Mouse (Mus musculus) MEL (cell line): ENCODE results near the gene Cops7a. TPM values are rescaled to one million over a fixed set of nuclear protein-coding genes. Genes with fewer than 3 reads are reported as not detected.

ENCODE experiments used
- DNase-seq: peaks from one replicate; pipeline ENCODE4 v3.0.0; 2011; ENCODE audit warnings: low read depth, low spot score
- H3K27ac ChIP-seq: 2 replicates; pipeline ENCODE4 v1.5.1; 2012; ENCODE audit warnings: low read depth, mild to moderate bottlenecking, control low read depth, low read length, moderate library complexity; ENCODE audit not compliant: control insufficient read depth
- H3K27me3 ChIP-seq, 2 experiments: fragments of 150-350 bp in 1 of 2; sonication (generic) in 1 of 2; 2 replicates each; pipeline ENCODE4 v1.6.1; 2012; ENCODE audit warnings: low read length in 2 of 2, mild to moderate bottlenecking in 2 of 2, improper control_type of control experiment in 1 of 2, moderate library complexity in 1 of 2; ENCODE audit not compliant: insufficient read depth in 2 of 2, control insufficient read depth in 1 of 2
- H3K36me3 ChIP-seq, 2 experiments: 2 replicates each; pipeline ENCODE4 v1.6.1; 2012 to 2014; ENCODE audit warnings: low read length in 2 of 2, improper control_type of control experiment in 1 of 2, inconsistent platforms in 1 of 2, mild to moderate bottlenecking in 1 of 2; ENCODE audit not compliant: insufficient read depth in 2 of 2, control insufficient read depth in 1 of 2
- H3K4me1 ChIP-seq, 2 experiments: fragments of 150-350 bp in 1 of 2; sonication (generic) in 1 of 2; 2 replicates each; pipeline ENCODE4 v1.6.1; 2012; ENCODE audit warnings: low read length in 2 of 2, improper control_type of control experiment in 1 of 2, mild to moderate bottlenecking in 1 of 2; ENCODE audit not compliant: insufficient read depth in 2 of 2, control insufficient read depth in 1 of 2
- H3K4me3 ChIP-seq, 2 experiments: fragments of 150-350 bp in 1 of 2; sonication (generic) in 1 of 2; 2 replicates each; pipeline ENCODE4 v1.5.1; 2012; ENCODE audit warnings: low read depth in 2 of 2, low read length in 2 of 2, mild to moderate bottlenecking in 2 of 2, moderate library complexity in 2 of 2, control low read depth in 1 of 2, improper control_type of control experiment in 1 of 2; ENCODE audit not compliant: control insufficient read depth in 1 of 2, insufficient read depth in 1 of 2
- H3K79me2 ChIP-seq: 2 replicates; pipeline ENCODE4 v1.6.1; 2012; ENCODE audit warnings: mild to moderate bottlenecking, low read length, moderate library complexity; ENCODE audit not compliant: control insufficient read depth, poor library complexity, insufficient read depth
- H3K9ac ChIP-seq: 2 replicates; pipeline ENCODE4 v1.6.1; 2012; ENCODE audit warnings: low read depth, mild to moderate bottlenecking, control low read depth, low read length, moderate library complexity; ENCODE audit not compliant: control insufficient read depth, poor library complexity, severe bottlenecking
- H3K9me3 ChIP-seq: fragments of 150-350 bp; sonication (generic); replicated peaks from 2 replicates; pipeline ENCODE4 v1.6.1; 2012; ENCODE audit warnings: mild to moderate bottlenecking, low read length, improper control_type of control experiment, moderate library complexity; ENCODE audit not compliant: insufficient read depth
- BHLHE40 ChIP-seq: IDR thresholded peaks from 2 replicates; pipeline ENCODE4 v1.6.1; 2012; ENCODE audit warnings: low read depth, mild to moderate bottlenecking, inconsistent platforms, low read length, improper control_type of control experiment, borderline replicate concordance
- CHD1 ChIP-seq: IDR thresholded peaks from 2 replicates; pipeline ENCODE4 v1.6.1; 2012; ENCODE audit warnings: low read depth, mild to moderate bottlenecking, inconsistent platforms, low read length, improper control_type of control experiment
- CTCF ChIP-seq, 3 experiments: IDR thresholded peaks in 2 of 3; conservative IDR thresholded peaks in 1 of 3; 2 replicates each; pipeline ENCODE4 v1.5.1; 2011 to 2012; ENCODE audit warnings: low read length in 3 of 3, low read depth in 2 of 3, mild to moderate bottlenecking in 2 of 3, improper control_type of control experiment in 1 of 3, inconsistent platforms in 1 of 3, mixed read lengths in 1 of 3, moderate library complexity in 1 of 3; ENCODE audit not compliant: control insufficient read depth in 1 of 3, insufficient read depth in 1 of 3, poor library complexity in 1 of 3, severe bottlenecking in 1 of 3
- E2F4 ChIP-seq: IDR thresholded peaks from 2 replicates; pipeline ENCODE4 v1.6.1; 2011; ENCODE audit warnings: low read depth, low read length, improper control_type of control experiment, borderline replicate concordance
- GATA1 ChIP-seq: IDR thresholded peaks from 2 replicates; pipeline ENCODE4 v1.6.1; 2011; ENCODE audit warnings: low read depth, low read length, improper control_type of control experiment
- JUND ChIP-seq: IDR thresholded peaks from 2 replicates; pipeline ENCODE4 v1.6.1; 2011; ENCODE audit warnings: low read depth, mild to moderate bottlenecking, improper control_type of control experiment, low read length
- KAT2A ChIP-seq: conservative IDR thresholded peaks from 2 replicates; pipeline ENCODE4 v1.6.1; 2012; ENCODE audit warnings: low read depth, low read length, improper control_type of control experiment, inconsistent platforms
- MAZ ChIP-seq: IDR thresholded peaks from 2 replicates; pipeline ENCODE4 v1.6.1; 2012; ENCODE audit warnings: low read depth, mild to moderate bottlenecking, inconsistent platforms, low read length, improper control_type of control experiment
- MEF2A ChIP-seq: IDR thresholded peaks from 2 replicates; pipeline ENCODE4 v1.6.1; 2014; ENCODE audit warnings: low read depth, mild to moderate bottlenecking, inconsistent platforms, low read length, improper control_type of control experiment; ENCODE audit not compliant: poor library complexity, insufficient replicate concordance, severe bottlenecking; ENCODE audit errors: extremely low read depth
- MYC ChIP-seq: IDR thresholded peaks from 2 replicates; pipeline ENCODE4 v1.6.1; 2011; ENCODE audit warnings: low read depth, mild to moderate bottlenecking, low read length, improper control_type of control experiment, moderate library complexity
- NELFE ChIP-seq: IDR thresholded peaks from 2 replicates; pipeline ENCODE4 v1.6.1; 2011; ENCODE audit warnings: low read depth, low read length, improper control_type of control experiment
- NRF1 ChIP-seq: IDR thresholded peaks from 2 replicates; pipeline ENCODE4 v1.6.1; 2014; ENCODE audit warnings: low read depth, mild to moderate bottlenecking, inconsistent platforms, low read length, improper control_type of control experiment, moderate library complexity; ENCODE audit not compliant: poor library complexity, insufficient read depth, severe bottlenecking
- POLR2A ChIP-seq, 2 experiments: IDR thresholded peaks; 2 replicates each; pipeline ENCODE4 v1.6.1; 2011 to 2012; ENCODE audit warnings: low read length in 2 of 2, mild to moderate bottlenecking in 2 of 2, control low read depth in 1 of 2, improper control_type of control experiment in 1 of 2, low read depth in 1 of 2, moderate library complexity in 1 of 2; ENCODE audit not compliant: control insufficient read depth in 1 of 2, insufficient read depth in 1 of 2, poor library complexity in 1 of 2
- POLR2AphosphoS2 ChIP-seq: IDR thresholded peaks from 2 replicates; pipeline ENCODE4 v1.6.1; 2011; ENCODE audit warnings: low read length, improper control_type of control experiment
- RAD21 ChIP-seq: IDR thresholded peaks from 2 replicates; pipeline ENCODE4 v1.6.1; 2011; ENCODE audit warnings: mild to moderate bottlenecking, low read depth, low read length, improper control_type of control experiment
- SMC3 ChIP-seq: IDR thresholded peaks from 2 replicates; pipeline ENCODE4 v1.6.1; 2011; ENCODE audit warnings: low read depth, low read length, improper control_type of control experiment
- TBP ChIP-seq: IDR thresholded peaks from 2 replicates; pipeline ENCODE4 v1.8.0; 2011; ENCODE audit warnings: low read depth, low read length, improper control_type of control experiment
- TCF12 ChIP-seq: IDR thresholded peaks from 2 replicates; pipeline ENCODE4 v1.6.1; 2014; ENCODE audit warnings: low read depth, mild to moderate bottlenecking, inconsistent platforms, low read length, improper control_type of control experiment, moderate library complexity
- ZC3H11A ChIP-seq: IDR thresholded peaks from 2 replicates; pipeline ENCODE4 v1.6.1; 2012; ENCODE audit warnings: low read depth, mild to moderate bottlenecking, inconsistent platforms, low read length, improper control_type of control experiment
- ZKSCAN1 ChIP-seq: IDR thresholded peaks from 2 replicates; pipeline ENCODE4 v1.6.1; 2012; ENCODE audit warnings: low read depth, mild to moderate bottlenecking, inconsistent platforms, low read length, improper control_type of control experiment, moderate library complexity
- ZNF384 ChIP-seq: IDR thresholded peaks from 2 replicates; pipeline ENCODE4 v1.6.1; 2012; ENCODE audit warnings: low read depth, mild to moderate bottlenecking, inconsistent platforms, low read length, improper control_type of control experiment
- polyA plus RNA-seq, 2 experiments: library from polyadenylated mRNA; stranded (reverse) in 1 of 2; unstranded in 1 of 2; fragments of >175 nt in 1 of 2; fragments of >200 nt in 1 of 2; gene quantifications; 2 replicates each; pipeline versions ENCODE4 v1.2.1 to v1.2.4; 2012; ENCODE audit warnings: low replicate concordance in 2 of 2, low read depth in 1 of 2; ENCODE audit not compliant: insufficient read length in 2 of 2, insufficient read depth in 1 of 2, missing spikeins in 1 of 2
- total RNA-seq: library from RNA; depleted of rRNA; stranded (reverse); fragments of 300-350 nt; gene quantifications from 2 replicates; pipeline ENCODE4 v1.2.3, GENCODE M21; 2012

Gene Cops7a
- total and polyA plus RNA-seq, 3 experiments, result 85.0 to 150 TPM; not detected in 1

GRCm38 (mm10) chr6:124967766-124968165 lies 2.4 kb upstream of the Cops7a start:
- DNase-seq, result peak; percentile 85
- no peaks in the 10 kb centered on the region for H3K27me3 ChIP-seq
- TF ChIP-seq E2F4 (no peak), MYC (0 out of 2 replicates have a peak, but pooled peaks have one; percentile 23), KAT2A (no peak), ZKSCAN1 (no peak), NRF1 (no peak), POLR2AphosphoS2 (no peak), MEF2A (no peak), SMC3 (peak; percentile 56), RAD21 (peak; percentile 58), NELFE (no peak), ZC3H11A (peak; percentile 55), ZNF384 (peak; percentile 70), BHLHE40 (no peak), CTCF (IDR thresholded peaks at IDR 0.05 in 2 of 3, conservative IDR thresholded peaks at IDR 0.05 in 1 of 3; ENCODE audit: control insufficient read depth in 1 of 3, insufficient read depth in 1 of 3, low read depth in 2 of 3, low read length in 3 of 3, poor library complexity in 1 of 3, severe bottlenecking in 1 of 3) (peak; percentile 62 to 69 (median 64)), MAZ (0 out of 2 replicates have a peak, but pooled peaks have one; percentile 18), CHD1 (no peak), GATA1 (no peak)
- H3K27ac ChIP-seq, result no peak overlapping the region
- H3K9me3 ChIP-seq, result no peaks in the 10 kb centered on the region
- H3K9ac ChIP-seq, result no peak overlapping the region
- H3K79me2 ChIP-seq, result peaks cover 16% of the 10 kb centered on the region
- H3K36me3 ChIP-seq, result peaks cover 0 to 18% of the 10 kb centered on the region in 2 experiments; a peak in 2 of 4 replicates
- peaks cover 0 to 12% of the 10 kb centered on the region in 2 experiments; a peak in 3 of 4 replicates for H3K4me1 ChIP-seq
- no peak overlapping the region for H3K4me3 ChIP-seq

- peaks cover 0 to 12% of the 10 kb centered on the region in 2 experiments; a peak in 3 of 4 replicates for H3K4me1 ChIP-seq
Measured at GRCm38 (mm10) chr6:124966466-124967118, 1.3 kb upstream of the Cops7a start.

More at GRCm38 (mm10) chr6:124966466-124967118, 1.3 kb upstream of the Cops7a start:
- Histone ChIP-seq H3K36me3 (peaks cover 0 to 18% of the 10 kb centered on the region in 2 experiments; a peak in 2 of 4 replicates), H3K27ac (no peak overlapping the region), H3K27me3 (no peaks in the 10 kb centered on the region)
- TF ChIP-seq JUND, result no peak
- 0 out of 2 replicates have a peak, but pooled peaks have one; percentile 7 for TF ChIP-seq TCF12
- TF ChIP-seq MAZ, result no peak
- TF ChIP-seq TBP, result 0 out of 2 replicates have a peak, but pooled peaks have one; percentile 24
- TF ChIP-seq SMC3, result peak; percentile 36
- TF ChIP-seq CTCF (IDR thresholded peaks at IDR 0.05 in 2 of 3, conservative IDR thresholded peaks at IDR 0.05 in 1 of 3; ENCODE audit: control insufficient read depth in 1 of 3, insufficient read depth in 1 of 3, low read depth in 2 of 3, low read length in 3 of 3, poor library complexity in 1 of 3, severe bottlenecking in 1 of 3), result peak; percentile 45 to 55 (median 54)
- 0 out of 4 replicates have a peak, but pooled peaks of 1 of the 2 experiments have one; percentile 26 for TF ChIP-seq POLR2A (IDR thresholded peaks at IDR 0.05; ENCODE audit: control insufficient read depth in 1 of 2, insufficient read depth in 1 of 2, low read depth in 1 of 2, low read length in 2 of 2, poor library complexity in 1 of 2)
- TF ChIP-seq, all 39 proteins: peak for 5
- peak; percentile 55 for DNase-seq
- no peaks in the 10 kb centered on the region for H3K9me3 ChIP-seq
- H3K9ac ChIP-seq, result peak overlapping the region; percentile 99; the same call in 1 of the 2 replicates
- H3K4me3 ChIP-seq, result peak overlapping the region in 1 of 2 experiments; percentile 75; a peak in 2 of 4 replicates
- peaks cover 16% of the 10 kb centered on the region for H3K79me2 ChIP-seq
